Mouse (Mus musculus): ENCODE measurements around the gene Zfp592.

Zfp592 gene

GRCm38 (mm10) chr7:80993834-80994662 lies 567 bp downstream of the Zfp592 start:
- no peak for DNase-seq (ENCODE audit: low read depth, low spot score)

GRCm38 (mm10) chr7:80994663-80995005 lies 1.2 kb downstream of the Zfp592 start:
- no peak for DNase-seq (ENCODE audit: low read depth, low spot score)

GRCm38 (mm10) chr7:80995266-80996146 lies 2.0 kb downstream of the Zfp592 start:
- no peak for DNase-seq (ENCODE audit: low read depth, low spot score)

GRCm38 (mm10) chr7:80997776-80998175 lies 4.3 kb downstream of the Zfp592 start:
- no peak for DNase-seq (ENCODE audit: low read depth, low spot score)

- no peak for DNase-seq (ENCODE audit: low read depth, low spot score)
Observed at GRCm38 (mm10) chr7:80999536-80999935, 6.1 kb downstream of the Zfp592 start.

- DNase-seq (ENCODE audit: low read depth, low spot score) = no peak
Observed at GRCm38 (mm10) chr7:81001844-81002243, 8.4 kb downstream of the Zfp592 start.

GRCm38 (mm10) chr7:81004556-81005079 lies 11.1 kb downstream of the Zfp592 start:
- DNase-seq (ENCODE audit: low read depth, low spot score) = no peak

GRCm38 (mm10) chr7:81005969-81006368 lies 12.5 kb downstream of the Zfp592 start:
- DNase-seq (ENCODE audit: low read depth, low spot score) = no peak

GRCm38 (mm10) chr7:81008285-81008684 lies 14.8 kb downstream of the Zfp592 start:
- no peak for DNase-seq (ENCODE audit: low read depth, low spot score)

GRCm38 (mm10) chr7:81011576-81011975 lies 18.1 kb downstream of the Zfp592 start:
- no peak for DNase-seq (ENCODE audit: low read depth, low spot score)

- DNase-seq (ENCODE audit: low read depth, low spot score) = no peak
Observed at GRCm38 (mm10) chr7:81020307-81020706, 26.8 kb downstream of the Zfp592 start.

GRCm38 (mm10) chr7:81022731-81023130 lies 29.2 kb downstream of the Zfp592 start:
- no peak for DNase-seq (ENCODE audit: low read depth, low spot score)

- no peak for DNase-seq (ENCODE audit: low read depth, low spot score)
Observed at GRCm38 (mm10) chr7:81024118-81024517, 30.6 kb downstream of the Zfp592 start.

- DNase-seq (ENCODE audit: low read depth, low spot score) = no peak
Observed at GRCm38 (mm10) chr7:81024651-81025050, 31.2 kb downstream of the Zfp592 start.

GRCm38 (mm10) chr7:81025751-81026150 lies 32.3 kb downstream of the Zfp592 start:
- DNase-seq (ENCODE audit: low read depth, low spot score) = no peak

- DNase-seq (ENCODE audit: low read depth, low spot score) = no peak
Observed at GRCm38 (mm10) chr7:81039711-81040110, 46.2 kb downstream of the Zfp592 start.

- DNase-seq (ENCODE audit: low read depth, low spot score) = no peak
Observed at GRCm38 (mm10) chr7:81043023-81043620, 49.6 kb downstream of the Zfp592 start.

GRCm38 (mm10) chr7:81047847-81048246 lies 54.4 kb downstream of the Zfp592 start:
- DNase-seq (ENCODE audit: low read depth, low spot score) = no peak

- DNase-seq (ENCODE audit: low read depth, low spot score) = no peak
Observed at GRCm38 (mm10) chr7:81048513-81048912, 55.0 kb downstream of the Zfp592 start.

GRCm38 (mm10) chr7:81049966-81050365 lies 56.5 kb downstream of the Zfp592 start:
- no peak for DNase-seq (ENCODE audit: low read depth, low spot score)

- no peak for DNase-seq (ENCODE audit: low read depth, low spot score)
Observed at GRCm38 (mm10) chr7:81055709-81056370, 62.4 kb downstream of the Zfp592 start.

Data from c-Kit-negative CD71-positive TER-119-positive erythroid progenitor cells, embryonic 14.5 days (primary cell).